Mouse (Mus musculus) stomach, embryonic 16.5 days (tissue): Measurements from ENCODE around the gene Ip6k3. TPM values are rescaled to one million over a fixed set of nuclear protein-coding genes. Genes with fewer than 3 reads are reported as not detected.

Experiments
- ATAC-seq: fragments of 200-750 bp; cut with Nextera tagmentation; 2 replicates; pipeline ENCODE4 v1.8.0; 2017; ENCODE audit warnings: moderate number of reproducible peaks, moderate TSS enrichment; ENCODE audit not compliant: insufficient read depth, low FRiP score
- H3K27ac ChIP-seq: fragments of 300-500 bp; sonication (generic); 2 replicates; pipeline ENCODE4 v1.5.1; 2014; ENCODE audit warnings: low read length
- H3K27me3 ChIP-seq: fragments of 300-500 bp; sonication (generic); 2 replicates; pipeline ENCODE4 v1.6.1; 2014; ENCODE audit warnings: low read length, control low read depth, mixed read lengths; ENCODE audit not compliant: control insufficient read depth, insufficient read depth
- H3K36me3 ChIP-seq: fragments of 300-500 bp; sonication (generic); 2 replicates; pipeline ENCODE4 v1.6.1; 2014; ENCODE audit warnings: low read length; ENCODE audit not compliant: control insufficient read depth, insufficient read depth
- H3K4me1 ChIP-seq: fragments of 300-500 bp; sonication (generic); 2 replicates; pipeline ENCODE4 v1.6.1; 2014; ENCODE audit warnings: low read length, control low read depth, mixed read lengths; ENCODE audit not compliant: control insufficient read depth, insufficient read depth
- H3K4me2 ChIP-seq: fragments of 300-500 bp; sonication (generic); 2 replicates; pipeline ENCODE4 v1.6.1; 2014; ENCODE audit warnings: low read depth, low read length, mixed read lengths
- H3K4me3 ChIP-seq: fragments of 300-500 bp; sonication (generic); replicated peaks from 2 replicates; pipeline ENCODE4 v1.5.1; 2014; ENCODE audit warnings: mild to moderate bottlenecking, low read length
- H3K9ac ChIP-seq: fragments of 300-500 bp; sonication (generic); 2 replicates; pipeline ENCODE4 v1.6.1; 2014; ENCODE audit warnings: low read length
- H3K9me3 ChIP-seq: fragments of 300-500 bp; sonication (generic); replicated peaks from 2 replicates; pipeline ENCODE4 v1.6.1; 2016; ENCODE audit warnings: low read length, control low read depth; ENCODE audit not compliant: control insufficient read depth
- WGBS: fragments of 180-500 bp; shearing (Covaris S2); extraction: QIAGEN DNeasy Blood & Tissue Kit; methylation state at CpG from one replicate; pipeline ENCODE4 v1.1.7; 2014; 5-methylcytosine and 5-hydroxymethylcytosine counted together
- polyA plus RNA-seq: library from polyadenylated mRNA; unstranded; fragments of >200 nt; fragmentation: Nextera tagmentation; extraction: Ambion mirVana; gene quantifications from 2 replicates; pipeline ENCODE4 v1.2.1, GENCODE M21; 2015

Ip6k3 gene
- polyA plus RNA-seq, 1 experiment from 2014 or later = 1.3 TPM

- WGBS = 33% methylated on average over 12 of the region's 12 CpGs
- H3K9ac ChIP-seq = no peak overlapping the region
- no peaks in the 10 kb centered on the region for H3K9me3 ChIP-seq
- H3K4me1 ChIP-seq = peaks cover 20% of the 10 kb centered on the region; the same call in 1 of the 2 replicates
- H3K4me3 ChIP-seq = no peak overlapping the region
- no peak overlapping the region for H3K4me2 ChIP-seq
- no peaks in the 10 kb centered on the region for H3K27me3 ChIP-seq
- ATAC-seq = peak; percentile 37; the same call in 1 of the 2 replicates
- no peak overlapping the region for H3K27ac ChIP-seq
- 0 out of 2 replicates have a peak, but pooled peaks cover 12% of the 10 kb centered on the region for H3K36me3 ChIP-seq
These were observed 42.4 kb downstream of the Ip6k3 start for GRCm38 (mm10) chr17:27125185-27125584.

GRCm38 (mm10) chr17:27123813-27124375 lies 43.7 kb downstream of the Ip6k3 start:
- H3K9ac ChIP-seq = no peak overlapping the region
- no peak overlapping the region for H3K4me2 ChIP-seq
- 85% methylated on average over 7 of the region's 7 CpGs for WGBS
- no peak for ATAC-seq
- no peak overlapping the region for H3K4me3 ChIP-seq
- H3K27me3 ChIP-seq = no peaks in the 10 kb centered on the region
- peaks cover 19% of the 10 kb centered on the region; the same call in 1 of the 2 replicates for H3K4me1 ChIP-seq
- no peak overlapping the region for H3K27ac ChIP-seq
- H3K9me3 ChIP-seq = no peaks in the 10 kb centered on the region
- H3K36me3 ChIP-seq = 0 out of 2 replicates have a peak, but pooled peaks cover 12% of the 10 kb centered on the region

GRCm38 (mm10) chr17:27123103-27123502 lies 44.5 kb downstream of the Ip6k3 start:
- Histone ChIP-seq H3K9ac (no peak overlapping the region), H3K36me3 (0 out of 2 replicates have a peak, but pooled peaks cover 12% of the 10 kb centered on the region), H3K27ac (no peak overlapping the region), H3K9me3 (no peaks in the 10 kb centered on the region), H3K27me3 (no peaks in the 10 kb centered on the region), H3K4me2 (no peak overlapping the region), H3K4me3 (no peak overlapping the region), H3K4me1 (peaks cover 19% of the 10 kb centered on the region; the same call in 1 of the 2 replicates)
- WGBS = 74% methylated on average over 2 of the region's 2 CpGs
- ATAC-seq = no peak

GRCm38 (mm10) chr17:27122701-27123100 lies 44.9 kb downstream of the Ip6k3 start:
- no peak for ATAC-seq
- Histone ChIP-seq H3K27me3 (no peaks in the 10 kb centered on the region), H3K4me2 (no peak overlapping the region), H3K9me3 (no peaks in the 10 kb centered on the region), H3K27ac (no peak overlapping the region), H3K4me3 (no peak overlapping the region), H3K9ac (no peak overlapping the region), H3K4me1 (peaks cover 19% of the 10 kb centered on the region; the same call in 1 of the 2 replicates), H3K36me3 (0 out of 2 replicates have a peak, but pooled peaks cover 12% of the 10 kb centered on the region)
- WGBS = 65% methylated on average over 11 of the region's 11 CpGs

- Histone ChIP-seq H3K36me3 (peaks cover 18% of the 10 kb centered on the region; the same call in 1 of the 2 replicates), H3K4me3 (no peak overlapping the region), H3K4me1 (peaks cover 18% of the 10 kb centered on the region; the same call in 1 of the 2 replicates), H3K4me2 (no peak overlapping the region), H3K27ac (no peak overlapping the region), H3K9me3 (no peaks in the 10 kb centered on the region; the same call in 1 of the 2 replicates), H3K27me3 (no peaks in the 10 kb centered on the region), H3K9ac (no peak overlapping the region)
- WGBS = 79% methylated on average over 7 of the region's 7 CpGs
- ATAC-seq = no peak
These were observed 45.8 kb downstream of the Ip6k3 start for GRCm38 (mm10) chr17:27121781-27122180.

GRCm38 (mm10) chr17:27121266-27121665 lies 46.3 kb downstream of the Ip6k3 start:
- Histone ChIP-seq H3K4me1 (peaks cover 13% of the 10 kb centered on the region; the same call in 1 of the 2 replicates), H3K27ac (no peak overlapping the region), H3K36me3 (peaks cover 21% of the 10 kb centered on the region; the same call in 1 of the 2 replicates), H3K27me3 (no peaks in the 10 kb centered on the region), H3K9ac (no peak overlapping the region), H3K4me2 (no peak overlapping the region), H3K9me3 (no peaks in the 10 kb centered on the region; the same call in 1 of the 2 replicates), H3K4me3 (no peak overlapping the region)
- 52% methylated on average over 14 of the region's 14 CpGs for WGBS
- no peak for ATAC-seq

- Histone ChIP-seq H3K36me3 (peaks cover 24% of the 10 kb centered on the region; the same call in 1 of the 2 replicates), H3K27me3 (no peaks in the 10 kb centered on the region), H3K27ac (no peak overlapping the region)
These were observed 47.0 kb downstream of the Ip6k3 start for GRCm38 (mm10) chr17:27120561-27121024.

GRCm38 (mm10) chr17:27119954-27120353 lies 47.6 kb downstream of the Ip6k3 start:
- no peak overlapping the region for H3K9ac ChIP-seq
- no peak overlapping the region for H3K27ac ChIP-seq
- H3K4me2 ChIP-seq = no peak overlapping the region
- peaks cover 24% of the 10 kb centered on the region; the same call in 1 of the 2 replicates for H3K36me3 ChIP-seq
- no peaks in the 10 kb centered on the region for H3K27me3 ChIP-seq
- no peaks in the 10 kb centered on the region; the same call in 1 of the 2 replicates for H3K9me3 ChIP-seq
- no peak; the same call in 1 of the 2 replicates for ATAC-seq
- H3K4me1 ChIP-seq = peaks cover 12% of the 10 kb centered on the region; the same call in 1 of the 2 replicates
- 65% methylated on average over 8 of the region's 8 CpGs for WGBS
- H3K4me3 ChIP-seq = no peak overlapping the region

More at GRCm38 (mm10) chr17:27120561-27121024, 47.0 kb downstream of the Ip6k3 start:
- no peak for ATAC-seq
- Histone ChIP-seq H3K9ac (no peak overlapping the region), H3K4me2 (no peak overlapping the region), H3K4me1 (peaks cover 12% of the 10 kb centered on the region; the same call in 1 of the 2 replicates), H3K9me3 (no peaks in the 10 kb centered on the region; the same call in 1 of the 2 replicates), H3K4me3 (no peak overlapping the region)
- 18% methylated on average over 18 of the region's 18 CpGs for WGBS

- no peak for ATAC-seq
- Histone ChIP-seq H3K4me3 (no peak overlapping the region), H3K27me3 (no peaks in the 10 kb centered on the region), H3K4me1 (peaks cover 12% of the 10 kb centered on the region; the same call in 1 of the 2 replicates), H3K4me2 (no peak overlapping the region), H3K36me3 (peaks cover 24% of the 10 kb centered on the region; the same call in 1 of the 2 replicates), H3K9me3 (no peaks in the 10 kb centered on the region; the same call in 1 of the 2 replicates), H3K9ac (no peak overlapping the region), H3K27ac (no peak overlapping the region)
- WGBS = 74% methylated on average over 4 of the region's 4 CpGs
These were observed 48.1 kb downstream of the Ip6k3 start for GRCm38 (mm10) chr17:27119540-27119895.
